ENCODE assay signal across 8 mouse cellular contexts in the genomic region with DNA sequence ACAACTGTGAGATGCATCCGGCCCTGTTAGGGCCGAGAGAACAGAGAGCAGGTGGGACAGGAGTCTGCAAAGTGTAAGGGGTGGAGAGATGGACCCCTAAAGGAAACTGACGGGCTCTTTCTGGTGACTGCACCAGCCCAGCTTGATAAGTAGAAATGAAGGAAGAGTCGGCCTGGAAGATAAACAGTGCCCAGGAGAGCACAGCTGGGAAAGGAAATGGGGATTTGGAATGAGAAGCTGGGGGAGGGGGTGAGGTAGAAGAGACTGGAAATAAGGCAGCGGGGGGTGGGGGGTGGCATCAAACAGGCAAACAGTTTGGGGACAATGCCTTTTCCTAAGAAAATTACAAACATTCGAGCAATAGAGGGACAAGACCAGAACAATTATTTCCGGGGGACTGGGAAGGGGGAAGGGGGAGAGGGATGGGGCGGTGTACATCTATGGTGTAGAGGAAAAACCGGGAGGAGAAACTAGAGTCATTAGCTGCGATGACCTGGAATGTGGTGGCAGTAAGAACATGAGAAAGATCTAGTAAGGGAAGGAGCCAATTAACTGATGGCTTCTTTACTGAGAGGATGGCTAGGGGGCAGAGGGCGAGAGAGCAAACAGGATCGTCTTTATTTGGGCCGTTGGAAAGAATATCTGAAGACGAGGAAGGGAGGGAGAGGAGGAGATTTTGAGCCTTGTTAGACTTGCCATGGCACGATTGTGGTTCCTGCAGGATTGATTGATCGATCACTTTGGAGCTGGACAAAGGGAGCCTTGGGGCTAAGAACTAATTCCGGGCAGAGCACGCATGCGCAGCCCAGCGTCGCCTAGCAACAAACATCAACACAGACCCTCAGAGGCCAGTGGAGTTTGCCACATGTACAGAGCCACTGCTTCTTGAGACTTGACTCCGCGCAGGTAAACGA. TPM values are rescaled to one million over a fixed set of nuclear protein-coding genes. Genes with fewer than 3 reads are reported as not detected.
DNase-seq lines count a peak whose midpoint lies in the region; ATAC-seq and TF ChIP-seq lines count a peak whose summit lies in the region.

Gene Armc3 (plus strand): TSS at position 851 of the 914 bp plus-strand sequence.

- H3K27ac ChIP-seq in forebrain, postnatal 0 days (ENCODE audit: low read depth, low read length), result peak within 1 kb of the TSS; percentile 45; the same call in 1 of the 2 replicates
- peak within 1 kb of the TSS; percentile 76 for H3K27ac ChIP-seq in hindbrain, embryonic 16.5 days (ENCODE audit: low read depth, low read length)

- H3K36me3 ChIP-seq in forebrain, postnatal 0 days (ENCODE audit: insufficient read depth), result no peaks in the 10 kb centered on the region
- no peaks in the 10 kb centered on the region for H3K36me3 ChIP-seq in hindbrain, embryonic 16.5 days (ENCODE audit: control insufficient read depth, insufficient read depth, low read length)

- H3K4me1 ChIP-seq in forebrain, postnatal 0 days (ENCODE audit: insufficient read depth), result no peaks in the 10 kb centered on the region
- peaks cover 9% of the 10 kb centered on the region for H3K4me1 ChIP-seq in hindbrain, embryonic 16.5 days (ENCODE audit: control insufficient read depth, insufficient read depth, low read depth, low read length)

- WGBS in forebrain, postnatal 0 days, result 12% methylated on average over 24 of the region's 24 CpGs
- WGBS in hindbrain, embryonic 16.5 days, result 10% methylated on average over 24 of the region's 24 CpGs

- no peak for TF ChIP-seq CTCF in forebrain, postnatal 0 days (IDR thresholded peaks at IDR 0.05; ENCODE audit: low read depth)

- H3K4me2 ChIP-seq in forebrain, postnatal 0 days (ENCODE audit: low read depth), result peak within 1 kb of the TSS; percentile 74
- peak within 1 kb of the TSS; percentile 94 for H3K4me2 ChIP-seq in hindbrain, embryonic 16.5 days (ENCODE audit: low read length)

- H3K4me3 ChIP-seq in forebrain, postnatal 0 days (ENCODE audit: low read depth, low read length), result peak within 1 kb of the TSS; percentile 65
- H3K4me3 ChIP-seq in hindbrain, embryonic 16.5 days (ENCODE audit: low read length), result peak within 1 kb of the TSS; percentile 57

- peak; percentile 73 for DNase-seq in Muller cell, postnatal 12 days (ENCODE audit: inconsistent ontology term)
- DNase-seq in c-Kit-positive CD71-positive TER-119-negative erythroid progenitor cells, embryonic 14.5 days (ENCODE audit: low read depth), result peak; percentile 34
- peak; percentile 91 for DNase-seq in forebrain, postnatal 0 days
- peak; percentile 36 to 49 for DNase-seq in left cerebral cortex, adult 18-20 months (ENCODE audit: low spot score in 2 of 2)
- DNase-seq in lung, postnatal 25 days (ENCODE audit: low spot score), result peak; percentile 5
- DNase-seq in ovary, postnatal 36 days (ENCODE audit: low spot score), result peak; percentile 64
- DNase-seq in urinary bladder, postnatal 14 days (ENCODE audit: low spot score), result no peak

- H3K9ac ChIP-seq in forebrain, postnatal 0 days, result peak within 1 kb of the TSS; percentile 67
- H3K9ac ChIP-seq in hindbrain, embryonic 16.5 days (ENCODE audit: low read depth, low read length), result peak within 1 kb of the TSS; percentile 72

- peak; percentile 99 for ATAC-seq in forebrain, postnatal 0 days
- ATAC-seq in hindbrain, embryonic 16.5 days, result peak; percentile 100

- H3K27me3 ChIP-seq in forebrain, postnatal 0 days (ENCODE audit: insufficient read depth, low read length), result no peaks in the 10 kb centered on the region
- no peaks in the 10 kb centered on the region for H3K27me3 ChIP-seq in hindbrain, embryonic 16.5 days (replicated peaks; ENCODE audit: control insufficient read depth, insufficient read depth, low read length)

- H3K9me3 ChIP-seq in forebrain, postnatal 0 days (ENCODE audit: low read length), result no peaks in the 10 kb centered on the region
- no peaks in the 10 kb centered on the region for H3K9me3 ChIP-seq in hindbrain, embryonic 16.5 days (ENCODE audit: control insufficient read depth, low read length)

RNA-seq across cellular contexts. Expression of gene Armc3, which starts in this region (rescaled TPM):
- total RNA-seq in forebrain, postnatal 0 days (2014; rRNA removed), result 2.1 and 2.4 TPM in 2 replicates
- 1.4 and 1.5 TPM in 2 replicates for polyA plus RNA-seq in forebrain, postnatal 0 days (2015; fragmentation: Nextera tagmentation; extraction: Ambion mirVana)
- 1.6 and 1.9 TPM in 2 replicates for polyA plus RNA-seq in hindbrain, embryonic 16.5 days (2015; fragmentation: Nextera tagmentation; extraction: Ambion mirVana)
- total RNA-seq in left cerebral cortex, adult 18-20 months (2021), result under 1 TPM; 0.35 to 0.79 TPM

Comparison
In these comparisons a context has a peak if more than half of its experiments do, and no peak if none do; other contexts are left out.
1. Peak in DNase-seq in left cerebral cortex, adult 18-20 months; RNA of the gene not detected or under 1 TPM.